Mouse (Mus musculus) adrenal gland, postnatal 25 days (tissue): ENCODE data around the gene Olfr222. TPM values are rescaled to one million over a fixed set of nuclear protein-coding genes. Genes with fewer than 3 reads are reported as not detected.
A peak's percentile ranks its signal among the peaks of the same experiment; 100 is the strongest.

Source experiments
- DNase-seq: peaks from one replicate; pipeline ENCODE4 v3.0.0; 2021; ENCODE audit warnings: mixed read lengths
- total RNA-seq: library from RNA; stranded (reverse); gene quantifications from 2 replicates; pipeline ENCODE4 v1.2.3, GENCODE M21; 2021

The Olfr222 gene
- total RNA-seq, 1 experiment from 2014 or later = not detected

DNA sequence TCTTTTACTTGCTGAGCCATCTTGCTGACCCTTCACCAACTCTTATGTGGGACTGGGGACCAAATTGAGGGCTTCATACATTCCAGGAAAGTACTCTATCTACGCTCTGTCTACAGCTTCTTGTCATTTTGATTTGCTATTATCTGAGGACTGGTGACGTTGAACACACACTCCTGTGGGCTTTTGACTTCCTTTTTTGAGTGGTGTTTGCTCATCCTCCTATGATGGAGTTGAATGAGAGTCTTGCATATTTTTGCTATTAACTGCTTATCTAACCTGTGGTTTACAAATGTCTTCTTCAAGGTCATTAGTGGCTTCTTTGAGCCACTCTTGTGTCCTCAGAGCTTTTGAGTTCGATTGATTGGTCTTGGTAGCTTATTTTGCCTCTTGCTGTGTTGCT, 35.9 kb downstream of the Olfr222 start:
- no peak for DNase-seq

DNA sequence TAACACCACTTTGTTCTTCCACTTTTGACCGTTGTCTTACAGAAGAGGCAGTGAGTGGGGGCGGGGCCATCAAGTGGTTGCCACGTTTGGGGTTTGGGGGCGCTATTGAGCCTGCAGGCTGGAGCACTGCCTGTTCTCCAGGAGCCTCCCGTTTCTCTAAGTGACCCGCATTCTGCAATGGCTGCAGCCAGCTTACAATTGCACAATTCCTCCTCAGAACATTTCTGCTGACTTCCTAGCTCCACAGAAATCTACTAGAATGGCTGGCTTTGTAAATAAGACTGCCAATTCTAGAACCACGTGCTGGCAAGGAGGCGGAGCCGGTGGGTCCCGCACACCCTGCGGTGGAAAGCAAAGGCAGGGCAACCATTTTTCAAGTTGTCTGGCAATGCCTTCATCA, 37.6 kb downstream of the Olfr222 start:
- peak; percentile 60 for DNase-seq

DNA sequence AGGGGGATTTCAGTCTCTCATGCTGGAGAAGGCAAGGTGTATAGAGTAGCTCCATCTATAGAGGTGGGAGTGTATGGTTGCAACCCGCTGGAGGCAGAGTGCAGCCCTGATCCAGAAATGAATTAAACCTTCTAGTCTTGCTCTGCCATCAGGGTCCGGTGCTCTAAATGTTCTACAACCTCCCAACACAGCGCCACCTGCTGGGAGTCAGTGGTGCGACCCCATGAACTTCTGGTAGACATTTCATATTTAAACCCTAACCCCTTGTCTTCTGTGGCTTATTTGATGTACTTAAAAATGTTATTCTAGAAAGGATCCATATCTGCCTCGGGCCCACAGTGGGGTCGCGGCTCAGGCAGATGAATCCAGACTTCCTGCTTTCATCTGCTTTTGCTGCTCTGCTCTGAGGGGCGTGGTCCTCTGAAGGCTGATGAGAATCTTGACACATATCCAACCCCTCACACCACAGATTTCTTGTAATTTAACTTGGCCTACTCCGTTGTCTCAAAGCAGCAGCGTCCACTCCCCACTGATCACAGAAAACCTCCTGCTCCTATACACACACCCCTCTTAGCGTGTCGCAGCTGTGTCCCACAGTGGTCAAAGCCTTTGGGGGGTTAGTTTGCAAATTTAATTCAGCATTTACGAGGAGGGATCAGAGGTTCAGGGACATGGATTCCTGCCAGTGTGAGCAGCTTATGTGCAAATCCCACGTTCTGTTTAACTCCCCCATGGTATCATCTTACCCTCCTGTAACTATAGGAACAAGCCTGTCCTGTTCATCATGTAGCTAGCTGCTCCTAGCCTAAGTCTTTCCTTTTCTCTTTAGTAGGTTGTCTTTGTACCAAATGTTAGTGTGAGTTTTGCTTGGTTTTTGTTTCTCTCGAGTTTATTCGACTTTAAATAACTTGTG, 38.6 kb downstream of the Olfr222 start:
- peak; percentile 45 for DNase-seq

DNA sequence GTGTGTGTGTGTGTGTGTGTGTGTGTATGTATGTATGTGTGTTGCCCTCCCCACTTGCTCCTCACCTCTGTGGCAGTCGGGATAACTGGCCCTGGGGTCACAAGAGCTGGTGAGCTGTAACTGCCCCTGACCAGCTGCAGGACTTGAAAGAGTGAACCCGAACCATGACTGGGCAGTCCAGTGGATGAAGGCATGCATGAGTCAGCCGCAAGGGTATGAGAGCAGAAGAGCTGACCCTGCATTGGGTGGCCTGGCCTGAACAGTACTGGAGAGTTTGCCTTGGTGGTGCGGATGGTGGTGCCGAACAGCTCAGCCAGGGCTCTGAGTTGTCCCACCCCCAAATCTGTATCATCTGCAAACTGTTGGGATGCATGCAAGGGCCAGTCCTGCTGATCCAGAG, 44.5 kb downstream of the Olfr222 start:
- no peak for DNase-seq

DNA sequence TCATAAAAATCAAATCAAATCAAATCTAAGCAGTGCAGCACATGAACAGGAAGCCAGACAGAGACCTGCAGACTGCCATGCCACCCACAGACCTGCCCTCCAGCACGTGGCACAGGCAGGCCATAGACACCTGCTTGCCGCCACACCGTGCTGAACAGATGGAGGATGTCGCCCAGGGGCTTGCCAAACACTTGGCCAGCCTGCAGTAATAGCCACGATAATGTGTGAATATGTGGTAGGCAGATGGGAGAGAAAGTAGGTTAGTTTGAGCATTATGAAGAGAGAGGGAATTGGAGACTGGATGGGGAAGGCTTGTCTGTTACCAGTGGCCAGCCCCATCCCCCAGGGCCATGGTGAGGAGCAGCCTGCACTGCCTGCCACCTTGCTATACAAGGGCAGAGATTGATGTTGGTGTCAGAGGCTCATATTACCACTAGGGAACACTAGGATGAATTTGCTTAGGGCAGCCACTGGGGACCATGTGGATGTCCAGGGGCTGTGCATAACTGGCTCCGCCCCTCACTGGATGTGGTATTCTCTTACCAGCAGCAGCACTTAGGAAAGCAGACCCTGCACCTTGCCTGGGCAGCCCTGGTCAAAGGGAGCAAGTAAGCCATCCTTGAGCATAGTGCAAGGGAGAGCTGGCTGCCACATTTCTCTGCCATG, 45.0 kb downstream of the Olfr222 start:
- DNase-seq = no peak

DNA sequence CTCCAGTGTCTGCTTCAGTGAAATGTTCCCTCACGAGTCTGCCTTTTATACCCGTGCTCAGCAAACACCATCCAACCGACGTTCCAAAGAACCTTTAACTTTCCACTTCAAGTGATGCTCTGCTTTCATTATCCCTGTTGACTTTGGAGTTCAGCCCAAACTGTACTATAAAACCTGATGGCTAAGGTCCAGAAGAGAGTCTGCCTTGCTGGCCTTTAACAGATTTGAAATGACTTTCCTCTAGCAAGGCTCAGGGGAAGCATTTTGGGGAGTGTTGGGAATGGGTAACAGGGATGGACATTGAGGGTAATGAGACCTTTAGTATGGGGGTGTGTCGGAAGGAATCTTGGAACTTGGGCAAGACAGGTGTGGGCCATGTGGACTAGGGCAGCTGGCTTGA, 45.8 kb downstream of the Olfr222 start:
- DNase-seq = no peak

DNA sequence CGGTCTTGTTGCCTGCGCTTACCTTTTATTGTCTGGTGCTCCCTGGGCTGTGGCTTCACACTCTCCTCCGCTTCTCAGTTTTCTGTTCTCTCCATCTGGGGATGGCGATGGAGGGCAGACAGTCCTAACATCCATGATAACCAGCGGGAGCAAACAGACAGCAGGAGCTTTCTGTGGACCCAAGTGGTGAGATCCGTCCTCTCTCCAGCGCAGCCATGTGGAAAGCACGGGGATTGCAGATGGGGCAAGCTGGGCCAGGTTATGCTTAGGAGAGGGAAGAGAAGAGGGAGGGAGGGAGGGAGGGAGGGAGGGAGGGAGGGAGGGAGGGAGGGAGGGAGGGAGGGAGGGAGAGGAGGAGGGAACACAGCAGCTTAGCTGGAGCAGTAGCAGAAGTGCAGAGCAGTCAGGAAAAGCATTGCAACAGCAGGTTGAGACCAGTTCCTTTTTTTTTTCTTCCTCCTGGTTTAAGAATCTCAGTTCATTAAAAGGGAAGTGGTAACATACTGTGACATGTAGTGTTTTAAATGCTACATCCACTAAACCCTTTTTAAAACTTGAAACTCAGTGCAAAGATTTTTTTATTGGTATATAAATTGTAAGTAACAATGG, 49.5 kb downstream of the Olfr222 start, which contains the start of gene Zkscan17:
Gene Zkscan17 (minus strand): TSS at position 280 of the 609 bp plus-strand sequence.
- peak; percentile 24 for DNase-seq

DNA sequence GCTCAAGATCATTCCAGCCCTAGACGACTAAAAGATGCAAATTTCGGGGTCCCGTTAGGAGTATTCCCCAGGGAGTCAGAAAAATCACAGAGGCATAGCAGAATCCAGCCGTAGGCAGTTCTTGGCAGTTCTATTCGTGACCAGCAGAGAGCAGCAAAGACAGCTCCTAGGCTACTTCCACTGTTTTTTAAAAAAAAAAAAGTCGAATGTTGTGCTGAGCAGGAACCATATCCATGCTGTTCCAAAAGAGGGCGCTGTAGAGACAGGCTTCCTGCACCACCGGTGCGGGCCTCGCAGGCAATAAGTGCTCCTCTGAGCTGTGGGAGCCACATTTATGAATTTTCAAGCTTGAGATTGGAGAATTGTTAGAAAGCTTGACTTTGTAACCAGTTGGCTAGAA, 50.8 kb downstream of the Olfr222 start:
- peak; percentile 54 for DNase-seq

DNA sequence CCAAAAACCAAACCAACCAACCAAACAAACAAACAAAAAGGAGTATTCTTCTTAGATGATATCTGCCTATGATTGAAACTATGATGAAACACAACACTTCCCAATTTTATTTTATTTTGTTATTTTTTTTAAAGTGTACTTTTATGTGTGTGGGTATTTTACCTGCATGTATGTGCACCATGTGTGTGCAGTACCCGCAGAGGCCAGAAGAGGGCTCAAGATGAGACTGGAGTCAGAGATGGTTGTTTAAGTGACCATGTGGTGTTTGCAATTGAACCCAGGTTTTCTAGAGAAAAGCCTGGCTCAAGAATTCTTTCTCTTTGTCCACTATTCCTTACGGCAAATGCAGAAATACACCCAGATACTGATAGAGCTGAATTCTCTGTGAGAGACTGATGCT, 51.9 kb downstream of the Olfr222 start:
- no peak for DNase-seq

Other genes with a start within 250 kb of the Olfr222 start
- gene Prss38, start 200.6 kb downstream of the Olfr222 start, total RNA-seq = not detected in 2 replicates
- gene Jmjd4, start 126.2 kb downstream of the Olfr222 start, total RNA-seq = 10.4 and 11.4 TPM in 2 replicates
- 74.2 and 87.8 TPM in 2 replicates for gene Snap47, start 125.0 kb downstream of the Olfr222 start, total RNA-seq
- 4.6 and 5.9 TPM in 2 replicates for gene Zfp867, start 103.8 kb downstream of the Olfr222 start, total RNA-seq
- 18.8 and 23.9 TPM in 2 replicates for gene Zkscan17, start 49.5 kb downstream of the Olfr222 start, total RNA-seq
- 0.48 and 0.55 TPM in 2 replicates for gene Nlrp3, start 34.7 kb downstream of the Olfr222 start, total RNA-seq
- not detected in 2 replicates for gene Olfr223, start 17.1 kb upstream of the Olfr222 start, total RNA-seq
- 224 and 228 TPM in 2 replicates for gene Mprip, start 85.1 kb upstream of the Olfr222 start, total RNA-seq
- gene Pld6, start 211.4 kb upstream of the Olfr222 start, total RNA-seq = 4.1 and 4.6 TPM in 2 replicates
- gene Flcn, start 233.8 kb upstream of the Olfr222 start, total RNA-seq = 50.9 and 52.6 TPM in 2 replicates